Mouse (Mus musculus): ENCODE measurements at regions not wholly inside any gene's neighbourhood (a gene's known extent, or its start where the extent isn't known, plus 50 kb on each side); places are given as distances from the start of the nearest gene placed in this dataset.

DNA sequence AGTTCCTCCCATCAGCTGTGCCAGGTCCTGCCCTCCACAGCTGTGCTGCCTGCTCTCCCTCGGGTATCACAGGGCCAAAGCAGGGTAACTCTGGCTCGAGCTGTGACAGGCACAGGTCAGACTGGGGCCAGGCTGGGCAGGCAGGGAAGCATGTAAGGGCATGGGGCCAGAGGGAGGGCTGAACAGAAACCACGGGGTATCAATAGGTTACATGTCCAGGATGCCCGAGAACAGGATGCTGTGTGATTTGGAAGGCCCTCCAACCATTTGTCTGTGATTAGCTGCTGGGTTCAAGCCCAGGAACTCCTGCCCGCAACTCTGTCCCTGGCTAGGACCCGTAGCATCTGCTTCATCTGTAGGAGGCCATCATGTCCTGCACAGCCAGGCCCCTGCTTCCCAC, 391.9 kb downstream of the Fam19a5 start:
- TF ChIP-seq CTCF (IDR thresholded peaks at IDR 0.05; ENCODE audit: control insufficient read depth, insufficient read depth, low read length) (no peak), POLR2A (IDR thresholded peaks at IDR 0.05; ENCODE audit: borderline replicate concordance, control insufficient read depth, low read depth, low read length) (no peak)

All from bone marrow, adult 2 months (tissue).